ENCODE assay signal across 8 mouse cellular contexts in genomic region chr11:107573847-107574246, GRCm38 (mm10). TPM values are rescaled to one million over a fixed set of nuclear protein-coding genes. Genes with fewer than 3 reads are reported as not detected.
DNase-seq lines count a peak whose midpoint lies in the region; ATAC-seq lines count a peak whose summit lies in the region.

No protein-coding gene starts in this region.

- 61% methylated on average over 6 of the region's 6 CpGs for WGBS in hindbrain, embryonic 11.5 days
- 53% methylated on average over 6 of the region's 6 CpGs for WGBS in hindbrain, embryonic 16.5 days
- WGBS in hindbrain, embryonic 14.5 days = 56% methylated on average over 6 of the region's 6 CpGs
- WGBS in forebrain, embryonic 15.5 days = 67% methylated on average over 6 of the region's 6 CpGs

- no peaks in the 10 kb centered on the region for H3K27me3 ChIP-seq in hindbrain, embryonic 11.5 days (ENCODE audit: control insufficient read depth, insufficient read depth, low read length)
- no peaks in the 10 kb centered on the region for H3K27me3 ChIP-seq in hindbrain, embryonic 16.5 days (replicated peaks; ENCODE audit: control insufficient read depth, insufficient read depth, low read length)
- no peaks in the 10 kb centered on the region for H3K27me3 ChIP-seq in hindbrain, embryonic 14.5 days (ENCODE audit: control insufficient read depth, insufficient read depth, low read length)
- no peaks in the 10 kb centered on the region for H3K27me3 ChIP-seq in forebrain, embryonic 15.5 days

- no peak overlapping the region for H3K4me2 ChIP-seq in hindbrain, embryonic 11.5 days (replicated peaks; ENCODE audit: low read depth, low read length)
- H3K4me2 ChIP-seq in hindbrain, embryonic 16.5 days (ENCODE audit: low read length) = no peak overlapping the region
- H3K4me2 ChIP-seq in hindbrain, embryonic 14.5 days (replicated peaks) = no peak overlapping the region
- H3K4me2 ChIP-seq in forebrain, embryonic 15.5 days (replicated peaks) = no peak overlapping the region

- no peak for ATAC-seq in hindbrain, embryonic 11.5 days (ENCODE audit: low FRiP score)
- no peak for ATAC-seq in hindbrain, embryonic 16.5 days
- no peak for ATAC-seq in hindbrain, embryonic 14.5 days (ENCODE audit: low FRiP score)
- no peak for ATAC-seq in forebrain, embryonic 15.5 days (replicated peaks)

- no peak overlapping the region for H3K4me3 ChIP-seq in hindbrain, embryonic 11.5 days (ENCODE audit: low read depth, low read length)
- no peak overlapping the region for H3K4me3 ChIP-seq in hindbrain, embryonic 16.5 days (ENCODE audit: low read length)
- H3K4me3 ChIP-seq in hindbrain, embryonic 14.5 days (replicated peaks; ENCODE audit: low read length) = no peak overlapping the region
- no peak overlapping the region for H3K4me3 ChIP-seq in forebrain, embryonic 15.5 days

- H3K9ac ChIP-seq in hindbrain, embryonic 11.5 days (ENCODE audit: low read depth, low read length) = no peak overlapping the region
- no peak overlapping the region for H3K9ac ChIP-seq in hindbrain, embryonic 16.5 days (ENCODE audit: low read depth, low read length)
- H3K9ac ChIP-seq in hindbrain, embryonic 14.5 days = no peak overlapping the region
- no peak overlapping the region for H3K9ac ChIP-seq in forebrain, embryonic 15.5 days (replicated peaks)

- peaks cover 4% of the 10 kb centered on the region; the same call in 1 of the 2 replicates for H3K36me3 ChIP-seq in hindbrain, embryonic 11.5 days (ENCODE audit: control insufficient read depth, insufficient read depth, low read length)
- H3K36me3 ChIP-seq in hindbrain, embryonic 16.5 days (ENCODE audit: control insufficient read depth, insufficient read depth, low read length) = peaks cover 10% of the 10 kb centered on the region
- H3K36me3 ChIP-seq in hindbrain, embryonic 14.5 days (replicated peaks; ENCODE audit: control insufficient read depth, insufficient read depth) = peaks cover 41% of the 10 kb centered on the region
- peaks cover 34% of the 10 kb centered on the region for H3K36me3 ChIP-seq in forebrain, embryonic 15.5 days

- no peak overlapping the region for H3K27ac ChIP-seq in hindbrain, embryonic 11.5 days (ENCODE audit: low read depth, low read length)
- no peak overlapping the region for H3K27ac ChIP-seq in hindbrain, embryonic 16.5 days (ENCODE audit: low read depth, low read length)
- no peak overlapping the region for H3K27ac ChIP-seq in hindbrain, embryonic 14.5 days
- H3K27ac ChIP-seq in forebrain, embryonic 15.5 days (replicated peaks) = no peak overlapping the region

- no peaks in the 10 kb centered on the region for H3K9me3 ChIP-seq in hindbrain, embryonic 11.5 days (ENCODE audit: control insufficient read depth, low read length)
- H3K9me3 ChIP-seq in hindbrain, embryonic 16.5 days (ENCODE audit: control insufficient read depth, low read length) = no peaks in the 10 kb centered on the region
- no peaks in the 10 kb centered on the region for H3K9me3 ChIP-seq in hindbrain, embryonic 14.5 days (ENCODE audit: control insufficient read depth, low read length)
- H3K9me3 ChIP-seq in forebrain, embryonic 15.5 days = no peaks in the 10 kb centered on the region

- H3K4me1 ChIP-seq in hindbrain, embryonic 11.5 days (replicated peaks; ENCODE audit: control insufficient read depth, insufficient read depth, low read length) = no peaks in the 10 kb centered on the region
- H3K4me1 ChIP-seq in hindbrain, embryonic 16.5 days (ENCODE audit: control insufficient read depth, insufficient read depth, low read depth, low read length) = peaks cover 3% of the 10 kb centered on the region; the same call in 1 of the 2 replicates
- H3K4me1 ChIP-seq in hindbrain, embryonic 14.5 days (replicated peaks; ENCODE audit: control insufficient read depth, insufficient read depth, low read length) = no peaks in the 10 kb centered on the region
- no peaks in the 10 kb centered on the region for H3K4me1 ChIP-seq in forebrain, embryonic 15.5 days

- DNase-seq in hindbrain, embryonic 11.5 days (ENCODE audit: low spot score) = peak; percentile 3
- peak; percentile 12 for DNase-seq in gonadal fat pad, adult 2 months (ENCODE audit: low read depth)
- peak; percentile 90 for DNase-seq in kidney, adult 9 months
- peak; percentile 35 for DNase-seq in lung, postnatal 25 days (ENCODE audit: low spot score)
- no peak for DNase-seq in hindbrain, embryonic 14.5 days (ENCODE audit: low spot score)
- no peak for DNase-seq in c-Kit-positive CD71-positive TER-119-positive erythroid progenitor cells, embryonic 14.5 days (ENCODE audit: low spot score)

RNA-seq across cellular contexts. Expression of gene Helz, which starts 26.1 kb away (rescaled TPM):
- polyA plus RNA-seq in hindbrain, embryonic 11.5 days (2014; fragmentation: Nextera tagmentation; extraction: Ambion mirVana) = 18.8 and 22.6 TPM in 2 replicates
- 14.2 and 16.8 TPM in 2 replicates for polyA plus RNA-seq in hindbrain, embryonic 16.5 days (2015; fragmentation: Nextera tagmentation; extraction: Ambion mirVana)
- 8.9 and 14.2 TPM in 2 replicates for polyA plus RNA-seq in gonadal fat pad, adult 2 months (2012; rRNA removed)
- polyA plus RNA-seq in hindbrain, embryonic 14.5 days (2014; fragmentation: Nextera tagmentation; extraction: Ambion mirVana) = 18.4 and 18.9 TPM in 2 replicates
- polyA plus RNA-seq in forebrain, embryonic 15.5 days (2015; fragmentation: Nextera tagmentation; extraction: Ambion mirVana) = 18.7 and 19.4 TPM in 2 replicates

Comparison
In these comparisons a context has a peak if more than half of its experiments do, and no peak if none do; other contexts are left out.
1. DNase-seq: peak in hindbrain, embryonic 11.5 days (single experiment), gonadal fat pad, adult 2 months (single experiment), kidney, adult 9 months (single experiment) and lung, postnatal 25 days (single experiment); none in hindbrain, embryonic 14.5 days (single experiment) and c-Kit-positive CD71-positive TER-119-positive erythroid progenitor cells, embryonic 14.5 days (single experiment).